Mouse (Mus musculus): ENCODE data around the gene D430019H16Rik. TPM values are rescaled to one million over a fixed set of nuclear protein-coding genes. Genes with fewer than 3 reads are reported as not detected.

The D430019H16Rik gene
- polyA plus RNA-seq, 1 experiment from 2014 or later: 2.2 TPM

GRCm38 (mm10) chr12:105519851-105520250 lies 66.2 kb downstream of the D430019H16Rik start:
- Histone ChIP-seq H3K4me1 (replicated peaks; ENCODE audit: control insufficient read depth, insufficient read depth, low read length) (no peaks in the 10 kb centered on the region; the same call in 1 of the 2 replicates), H3K36me3 (ENCODE audit: control insufficient read depth, insufficient read depth, low read length) (no peaks in the 10 kb centered on the region), H3K9me3 (ENCODE audit: control insufficient read depth, low read length) (no peaks in the 10 kb centered on the region), H3K27me3 (replicated peaks; ENCODE audit: control insufficient read depth, insufficient read depth, low read length) (no peaks in the 10 kb centered on the region), H3K27ac (ENCODE audit: low read depth) (no peak overlapping the region), H3K4me3 (ENCODE audit: low read depth, low read length) (no peak overlapping the region), H3K4me2 (ENCODE audit: low read length) (no peak overlapping the region), H3K9ac (ENCODE audit: low read length) (no peak overlapping the region)
- no peak for DNase-seq (ENCODE audit: low spot score)
- 88% methylated on average over 2 of the region's 2 CpGs for WGBS
- ATAC-seq (replicated peaks; ENCODE audit: low FRiP score, low TSS enrichment, low read depth): no peak

- Histone ChIP-seq H3K4me3 (ENCODE audit: low read depth, low read length) (no peak overlapping the region), H3K9ac (ENCODE audit: low read length) (no peak overlapping the region), H3K4me1 (replicated peaks; ENCODE audit: control insufficient read depth, insufficient read depth, low read length) (no peaks in the 10 kb centered on the region; the same call in 1 of the 2 replicates), H3K36me3 (ENCODE audit: control insufficient read depth, insufficient read depth, low read length) (no peaks in the 10 kb centered on the region), H3K27ac (ENCODE audit: low read depth) (peak overlapping the region; percentile 11; the same call in 1 of the 2 replicates), H3K4me2 (ENCODE audit: low read length) (0 out of 2 replicates have a peak overlapping the region, but pooled peaks have one; percentile 1), H3K27me3 (replicated peaks; ENCODE audit: control insufficient read depth, insufficient read depth, low read length) (no peaks in the 10 kb centered on the region), H3K9me3 (ENCODE audit: control insufficient read depth, low read length) (no peaks in the 10 kb centered on the region)
- peak; percentile 38; the same call in 1 of the 2 replicates for ATAC-seq (replicated peaks; ENCODE audit: low FRiP score, low TSS enrichment, low read depth)
- 51% methylated on average over 15 of the region's 15 CpGs for WGBS
- DNase-seq (ENCODE audit: low spot score): no peak
These were observed 67.6 kb downstream of the D430019H16Rik start for GRCm38 (mm10) chr12:105521170-105521762.

- H3K4me3 ChIP-seq (ENCODE audit: low read depth, low read length): no peak overlapping the region
- no peak for ATAC-seq (replicated peaks; ENCODE audit: low FRiP score, low TSS enrichment, low read depth)
- H3K36me3 ChIP-seq (ENCODE audit: control insufficient read depth, insufficient read depth, low read length): no peaks in the 10 kb centered on the region
- no peak overlapping the region for H3K27ac ChIP-seq (ENCODE audit: low read depth)
- no peak overlapping the region for H3K9ac ChIP-seq (ENCODE audit: low read length)
- H3K27me3 ChIP-seq (replicated peaks; ENCODE audit: control insufficient read depth, insufficient read depth, low read length): no peaks in the 10 kb centered on the region
- WGBS: 62% methylated on average over 2 of the region's 2 CpGs
- H3K4me1 ChIP-seq (replicated peaks; ENCODE audit: control insufficient read depth, insufficient read depth, low read length): no peaks in the 10 kb centered on the region; the same call in 1 of the 2 replicates
- no peak for DNase-seq (ENCODE audit: low spot score)
- no peaks in the 10 kb centered on the region for H3K9me3 ChIP-seq (ENCODE audit: control insufficient read depth, low read length)
- H3K4me2 ChIP-seq (ENCODE audit: low read length): no peak overlapping the region
These were observed 70.1 kb downstream of the D430019H16Rik start for GRCm38 (mm10) chr12:105523737-105524136.

- DNase-seq (ENCODE audit: low spot score) (no peak), ATAC-seq (replicated peaks; ENCODE audit: low FRiP score, low TSS enrichment, low read depth) (no peak)
- Histone ChIP-seq H3K27me3 (replicated peaks; ENCODE audit: control insufficient read depth, insufficient read depth, low read length) (no peaks in the 10 kb centered on the region), H3K36me3 (ENCODE audit: control insufficient read depth, insufficient read depth, low read length) (no peaks in the 10 kb centered on the region), H3K4me1 (replicated peaks; ENCODE audit: control insufficient read depth, insufficient read depth, low read length) (no peaks in the 10 kb centered on the region; the same call in 1 of the 2 replicates), H3K4me3 (ENCODE audit: low read depth, low read length) (no peak overlapping the region), H3K9ac (ENCODE audit: low read length) (no peak overlapping the region), H3K27ac (ENCODE audit: low read depth) (no peak overlapping the region), H3K4me2 (ENCODE audit: low read length) (no peak overlapping the region), H3K9me3 (ENCODE audit: control insufficient read depth, low read length) (0 out of 2 replicates have a peak, but pooled peaks cover 3% of the 10 kb centered on the region)
- 82% methylated on average over 3 of the region's 3 CpGs for WGBS
These were observed 72.5 kb downstream of the D430019H16Rik start for GRCm38 (mm10) chr12:105526186-105526585.

GRCm38 (mm10) chr12:105526829-105527228 lies 73.2 kb downstream of the D430019H16Rik start:
- Histone ChIP-seq H3K9me3 (ENCODE audit: control insufficient read depth, low read length) (0 out of 2 replicates have a peak, but pooled peaks cover 3% of the 10 kb centered on the region), H3K4me3 (ENCODE audit: low read depth, low read length) (no peak overlapping the region), H3K9ac (ENCODE audit: low read length) (no peak overlapping the region), H3K4me1 (replicated peaks; ENCODE audit: control insufficient read depth, insufficient read depth, low read length) (no peaks in the 10 kb centered on the region), H3K27ac (ENCODE audit: low read depth) (no peak overlapping the region), H3K4me2 (ENCODE audit: low read length) (no peak overlapping the region), H3K27me3 (replicated peaks; ENCODE audit: control insufficient read depth, insufficient read depth, low read length) (no peaks in the 10 kb centered on the region), H3K36me3 (ENCODE audit: control insufficient read depth, insufficient read depth, low read length) (no peaks in the 10 kb centered on the region)
- no peak for ATAC-seq (replicated peaks; ENCODE audit: low FRiP score, low TSS enrichment, low read depth)
- 65% methylated on average over 5 of the region's 5 CpGs for WGBS
- DNase-seq (ENCODE audit: low spot score): no peak

- DNase-seq (ENCODE audit: low spot score): no peak
- H3K4me3 ChIP-seq (ENCODE audit: low read depth, low read length): no peak overlapping the region
- 0 out of 2 replicates have a peak, but pooled peaks cover 3% of the 10 kb centered on the region for H3K9me3 ChIP-seq (ENCODE audit: control insufficient read depth, low read length)
- no peaks in the 10 kb centered on the region for H3K36me3 ChIP-seq (ENCODE audit: control insufficient read depth, insufficient read depth, low read length)
- no peak overlapping the region for H3K9ac ChIP-seq (ENCODE audit: low read length)
- no peak overlapping the region for H3K27ac ChIP-seq (ENCODE audit: low read depth)
- H3K27me3 ChIP-seq (replicated peaks; ENCODE audit: control insufficient read depth, insufficient read depth, low read length): no peaks in the 10 kb centered on the region
- H3K4me1 ChIP-seq (replicated peaks; ENCODE audit: control insufficient read depth, insufficient read depth, low read length): no peaks in the 10 kb centered on the region
- no peak overlapping the region for H3K4me2 ChIP-seq (ENCODE audit: low read length)
- no peak for ATAC-seq (replicated peaks; ENCODE audit: low FRiP score, low TSS enrichment, low read depth)
- WGBS: 64% methylated on average over 9 of the region's 9 CpGs
These were observed 75.9 kb downstream of the D430019H16Rik start for GRCm38 (mm10) chr12:105529545-105529944.

- Histone ChIP-seq H3K4me2 (ENCODE audit: low read length) (no peak overlapping the region), H3K4me3 (ENCODE audit: low read depth, low read length) (no peak overlapping the region), H3K36me3 (ENCODE audit: control insufficient read depth, insufficient read depth, low read length) (no peaks in the 10 kb centered on the region), H3K4me1 (replicated peaks; ENCODE audit: control insufficient read depth, insufficient read depth, low read length) (peaks cover 4% of the 10 kb centered on the region; the same call in 1 of the 2 replicates), H3K27ac (ENCODE audit: low read depth) (no peak overlapping the region), H3K27me3 (replicated peaks; ENCODE audit: control insufficient read depth, insufficient read depth, low read length) (no peaks in the 10 kb centered on the region), H3K9me3 (ENCODE audit: control insufficient read depth, low read length) (0 out of 2 replicates have a peak, but pooled peaks cover 3% of the 10 kb centered on the region), H3K9ac (ENCODE audit: low read length) (no peak overlapping the region)
- 51% methylated on average over 8 of the region's 8 CpGs for WGBS
- DNase-seq (ENCODE audit: low spot score) (no peak), ATAC-seq (replicated peaks; ENCODE audit: low FRiP score, low TSS enrichment, low read depth) (no peak)
These were observed 78.2 kb downstream of the D430019H16Rik start for GRCm38 (mm10) chr12:105531724-105532371.

- Histone ChIP-seq H3K4me1 (replicated peaks; ENCODE audit: control insufficient read depth, insufficient read depth, low read length) (peaks cover 8% of the 10 kb centered on the region; the same call in 1 of the 2 replicates), H3K27me3 (replicated peaks; ENCODE audit: control insufficient read depth, insufficient read depth, low read length) (no peaks in the 10 kb centered on the region), H3K9ac (ENCODE audit: low read length) (no peak overlapping the region), H3K4me2 (ENCODE audit: low read length) (no peak overlapping the region), H3K36me3 (ENCODE audit: control insufficient read depth, insufficient read depth, low read length) (no peaks in the 10 kb centered on the region), H3K27ac (ENCODE audit: low read depth) (no peak overlapping the region), H3K9me3 (ENCODE audit: control insufficient read depth, low read length) (no peaks in the 10 kb centered on the region), H3K4me3 (ENCODE audit: low read depth, low read length) (no peak overlapping the region)
- no peak for ATAC-seq (replicated peaks; ENCODE audit: low FRiP score, low TSS enrichment, low read depth)
- 88% methylated on average over 4 of the region's 4 CpGs for WGBS
- DNase-seq (ENCODE audit: low spot score): no peak
These were observed 81.2 kb downstream of the D430019H16Rik start for GRCm38 (mm10) chr12:105534842-105535241.

Data from intestine, embryonic 14.5 days (tissue).